Mouse (Mus musculus): ENCODE measurements around the gene Tyms.
"Not testable (repeated sequence)": the region's sequence is repeated elsewhere in the genome, so short reads cannot be mapped to it uniquely, and the experiment has no call there.

Tyms gene

DNA sequence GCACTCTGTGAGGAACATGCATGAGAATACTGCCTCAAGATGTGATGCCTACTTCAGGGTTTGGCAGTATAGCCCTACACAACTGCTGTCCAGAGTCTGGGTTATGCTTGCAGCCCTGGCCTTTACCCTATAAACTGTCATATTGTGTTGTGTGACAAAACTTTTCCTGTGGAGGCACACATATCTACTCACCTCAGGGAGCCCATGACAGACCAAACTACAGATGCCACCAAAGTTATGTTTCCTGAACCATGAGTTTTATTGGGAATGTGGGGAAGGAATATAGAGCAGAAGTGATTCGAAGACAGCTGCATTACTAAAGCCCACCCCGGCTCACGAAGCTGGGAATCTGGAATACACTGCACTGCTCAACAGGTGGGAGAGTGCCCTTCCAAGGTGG is 29.9 kb upstream of the Tyms start:
- no peak for DNase-seq (ENCODE audit: low spot score)

DNA sequence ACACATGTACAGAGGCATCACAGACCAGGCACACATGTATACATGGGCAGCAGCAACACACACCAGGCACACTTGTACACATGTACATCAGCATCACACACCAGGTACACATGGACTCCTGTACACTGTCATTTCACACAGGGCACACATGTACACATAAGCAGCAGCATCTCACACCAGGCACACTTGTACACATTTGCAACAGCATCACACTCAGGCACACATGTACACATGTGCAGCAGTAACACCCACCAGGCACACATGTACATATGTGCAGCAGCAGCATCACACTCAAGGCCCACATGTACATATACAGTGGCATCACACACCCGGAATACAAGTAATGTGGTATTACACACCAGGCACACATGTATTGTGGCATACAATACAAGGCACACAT is 24.8 kb upstream of the Tyms start:
- no peak for DNase-seq (ENCODE audit: low spot score)

GRCm38 (mm10) chr5:30095731-30096130 is 22.3 kb upstream of the Tyms start:
- DNase-seq (ENCODE audit: low spot score) = no peak

GRCm38 (mm10) chr5:30094399-30094798 is 21.0 kb upstream of the Tyms start:
- DNase-seq (ENCODE audit: low spot score) = no peak

- no peak for DNase-seq (ENCODE audit: low spot score)
These were observed 19.3 kb upstream of the Tyms start for GRCm38 (mm10) chr5:30092701-30093100.

DNA sequence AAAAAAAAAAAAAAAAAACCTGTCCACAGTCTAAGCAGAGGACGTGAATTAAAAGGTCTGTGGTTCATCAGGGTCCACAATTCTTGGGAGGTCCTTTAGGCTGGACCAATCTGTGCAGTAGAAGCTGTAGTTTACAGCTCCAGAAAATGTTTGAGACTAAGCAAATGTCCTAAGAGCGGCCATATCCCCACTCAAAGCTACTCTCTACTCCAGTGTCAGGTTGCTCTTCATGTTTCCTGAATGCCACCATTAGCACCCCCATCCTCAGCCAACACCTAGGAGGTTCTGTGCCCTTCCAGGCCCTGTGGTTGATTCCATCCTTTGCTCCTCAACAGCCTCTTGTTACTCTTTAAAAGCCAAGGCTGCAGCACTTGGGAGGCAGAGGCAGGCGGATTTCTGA is 1.0 kb downstream of the Tyms start:
- DNase-seq (ENCODE audit: low spot score) = no peak

- DNase-seq (ENCODE audit: low spot score) = no peak
These were observed 1.7 kb downstream of the Tyms start for GRCm38 (mm10) chr5:30071677-30072076.

DNA sequence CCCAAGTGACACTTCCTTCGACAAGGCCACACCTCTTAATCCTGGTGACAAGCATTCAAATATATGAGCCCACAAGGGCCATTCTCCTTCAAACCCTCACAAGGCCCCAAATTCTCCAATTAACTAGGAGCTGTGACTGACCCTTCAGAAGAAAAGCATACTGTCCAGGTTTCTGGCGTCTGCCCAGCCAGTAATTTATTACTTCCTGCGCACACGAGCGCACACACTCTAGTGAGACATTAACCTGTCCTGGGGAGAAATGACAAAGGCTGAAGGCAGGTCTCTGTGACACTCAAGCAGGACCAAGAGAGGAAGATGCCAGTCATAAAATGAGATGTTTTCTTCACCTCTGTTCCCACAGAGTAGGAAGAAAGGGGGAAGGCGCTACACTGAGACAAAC is 5.7 kb downstream of the Tyms start:
- DNase-seq (ENCODE audit: low spot score) = no peak

- not testable (repeated sequence) for DNase-seq (ENCODE audit: low spot score)
These were observed 13.8 kb downstream of the Tyms start for GRCm38 (mm10) chr5:30059607-30060006.

DNA sequence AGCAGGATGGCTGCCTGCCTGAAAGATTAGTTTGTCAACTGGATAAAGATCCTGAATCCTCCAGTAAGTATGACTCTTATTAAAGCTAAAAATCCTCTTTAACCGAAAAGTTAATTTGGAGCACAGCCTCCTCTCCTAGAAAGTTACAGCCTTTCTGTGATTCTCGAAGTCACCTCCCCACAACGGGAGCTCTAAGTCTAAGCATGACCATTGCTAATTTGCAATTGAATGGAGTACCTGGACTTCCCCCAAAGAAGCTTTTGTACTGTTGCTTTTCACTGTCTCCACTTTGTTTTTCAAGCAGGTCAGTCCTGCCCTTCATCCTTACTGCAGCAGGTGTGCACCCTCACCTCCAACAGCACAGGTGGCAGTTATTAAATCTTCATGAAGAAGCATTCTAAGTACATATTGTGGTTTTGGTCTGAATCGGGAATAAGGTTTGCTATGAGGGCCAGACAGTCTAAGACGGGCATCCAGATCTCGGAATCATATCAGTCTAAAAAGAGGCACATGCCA is 15.1 kb downstream of the Tyms start:
- DNase-seq (ENCODE audit: low spot score) = no peak

DNA sequence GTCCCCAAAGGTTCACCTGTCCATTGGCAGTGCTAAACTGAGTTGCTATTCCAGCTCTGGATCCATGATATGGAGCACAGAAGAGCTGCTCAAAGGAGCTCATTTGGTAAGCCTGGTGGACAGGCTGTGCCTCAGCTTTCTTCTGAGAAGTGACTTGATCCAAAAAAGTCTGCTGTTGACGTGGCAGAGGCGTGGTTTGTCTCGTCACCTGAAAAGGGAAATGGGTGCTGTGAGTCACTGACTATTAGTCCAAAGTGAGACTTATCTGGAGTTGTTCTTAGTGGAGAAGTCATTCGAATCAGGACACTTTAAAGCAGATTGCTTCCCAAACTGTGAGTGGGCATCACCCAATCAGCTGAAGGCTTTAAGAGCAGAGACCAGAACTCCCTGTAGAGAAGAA is 33.6 kb downstream of the Tyms start:
- DNase-seq (ENCODE audit: low spot score) = not testable (repeated sequence)

DNA sequence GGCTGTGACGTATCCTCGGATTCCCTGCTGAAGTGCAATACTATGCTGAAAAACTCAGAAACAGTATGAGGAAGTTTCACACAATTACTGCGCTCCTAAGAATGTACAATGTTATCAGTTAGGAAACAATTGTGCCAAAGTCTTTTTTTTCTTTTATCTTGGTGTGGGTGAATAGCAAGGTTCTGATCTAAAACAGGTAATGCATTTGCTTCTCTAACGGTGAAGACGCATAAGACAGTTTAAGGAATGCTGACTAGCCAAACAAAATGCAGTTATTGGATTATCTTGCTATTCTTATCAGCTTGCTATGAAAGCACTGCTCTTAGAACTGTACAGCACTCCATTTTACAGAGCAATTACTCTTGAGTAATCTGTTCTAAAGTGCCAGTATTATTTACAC is 34.1 kb downstream of the Tyms start:
- not testable (repeated sequence) for DNase-seq (ENCODE audit: low spot score)

- not testable (repeated sequence) for DNase-seq (ENCODE audit: low spot score)
These were observed 36.3 kb downstream of the Tyms start for GRCm38 (mm10) chr5:30037111-30037510.

DNA sequence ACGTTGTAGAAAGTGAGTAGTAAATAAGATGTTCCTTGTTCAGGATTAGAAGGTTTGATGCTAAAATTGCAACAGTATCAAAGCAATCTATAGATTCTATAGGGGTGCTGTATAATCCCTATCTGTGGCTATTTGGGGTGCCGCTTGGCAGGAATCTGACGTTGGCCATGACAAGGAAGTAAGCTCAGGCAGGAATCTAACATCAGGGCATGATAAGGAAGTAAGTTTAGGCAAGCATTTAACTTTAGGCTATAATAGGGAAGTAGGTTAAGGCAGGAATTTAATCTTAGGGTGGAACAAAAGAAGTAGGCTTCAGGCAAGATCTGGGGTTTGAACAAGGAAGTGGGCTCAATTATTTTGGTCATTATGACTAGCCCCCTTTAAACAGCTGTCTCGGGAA is 37.6 kb downstream of the Tyms start:
- DNase-seq (ENCODE audit: low spot score) = not testable (repeated sequence)

- peak; percentile 17 for DNase-seq (ENCODE audit: low spot score)
These were observed 58.8 kb downstream of the Tyms start for GRCm38 (mm10) chr5:30014580-30014979.

DNA sequence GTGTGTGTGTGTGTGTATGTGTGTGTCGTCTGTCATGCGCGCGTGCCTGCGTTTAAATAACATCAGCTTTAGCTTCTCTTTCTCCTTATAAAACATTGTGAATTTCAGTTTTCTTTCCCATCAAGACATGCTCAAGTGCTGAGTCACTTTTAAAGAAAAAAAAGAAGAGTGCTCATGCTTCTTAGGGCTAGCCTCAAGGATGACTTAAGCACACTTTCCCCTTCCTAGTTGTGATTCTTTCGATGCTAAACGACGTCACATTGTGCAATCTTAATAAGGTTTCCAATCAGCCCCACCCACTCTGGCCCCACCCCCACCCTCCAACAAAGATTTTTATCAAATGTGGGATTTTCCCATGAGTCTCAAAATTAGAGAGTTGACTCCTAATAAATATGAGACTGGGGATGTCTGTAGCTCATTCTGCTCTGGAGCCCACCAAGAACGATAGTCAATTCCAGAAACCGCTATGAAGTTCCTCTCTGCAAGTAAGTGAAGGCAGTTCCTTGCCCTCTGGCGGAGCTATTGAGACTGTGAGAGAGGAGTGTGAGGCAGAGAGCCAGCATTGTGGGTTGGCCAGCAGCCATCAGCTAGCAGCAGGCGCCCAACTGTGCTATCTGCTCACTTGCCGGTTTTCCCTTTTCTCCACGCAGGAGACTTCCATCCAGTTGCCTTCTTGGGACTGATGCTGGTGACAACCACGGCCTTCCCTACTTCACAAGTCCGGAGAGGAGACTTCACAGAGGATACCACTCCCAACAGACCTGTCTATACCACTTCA is 60.5 kb downstream of the Tyms start, which contains the start of gene Il6:
Gene Il6, plus strand, starts transcription at position 389 of the 778 bp plus-strand sequence.
- peak; percentile 6 for DNase-seq (ENCODE audit: low spot score)
